Mouse (Mus musculus): ENCODE measurements at regions not wholly inside any gene's neighbourhood (a gene's known extent, or its start where the extent isn't known, plus 50 kb on each side); places are given as distances from the start of the nearest gene placed in this dataset.
"Not testable (repeated sequence)": the region's sequence is repeated elsewhere in the genome, so short reads cannot be mapped to it uniquely, and the experiment has no call there.

GRCm38 (mm10) chr5:42884251-42884650 lies 348.7 kb upstream of the Cpeb2 start:
- DNase-seq = no peak

DNA sequence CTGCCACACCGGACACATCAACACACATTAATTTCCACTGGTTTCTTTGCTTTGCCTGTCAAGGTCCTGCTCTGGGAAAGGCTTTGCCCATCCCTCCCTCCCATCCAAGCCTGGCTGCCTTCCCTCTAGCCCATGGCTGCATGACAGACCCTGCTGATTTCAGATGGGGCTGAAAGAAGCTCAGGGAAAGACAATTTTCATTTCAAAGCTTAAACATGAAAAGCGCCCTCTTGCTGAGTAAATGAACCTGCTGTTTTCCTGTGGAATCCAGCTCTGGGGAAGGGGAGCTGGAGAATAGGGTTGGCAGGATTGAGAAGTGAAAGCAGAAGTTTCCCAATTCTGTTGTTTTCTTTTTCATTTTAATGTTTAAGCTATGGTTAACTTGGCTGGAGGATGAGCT lies 341.1 kb upstream of the Cpeb2 start:
- DNase-seq = no peak

GRCm38 (mm10) chr5:42906136-42906535 lies 326.8 kb upstream of the Cpeb2 start:
- no peak for DNase-seq

DNA sequence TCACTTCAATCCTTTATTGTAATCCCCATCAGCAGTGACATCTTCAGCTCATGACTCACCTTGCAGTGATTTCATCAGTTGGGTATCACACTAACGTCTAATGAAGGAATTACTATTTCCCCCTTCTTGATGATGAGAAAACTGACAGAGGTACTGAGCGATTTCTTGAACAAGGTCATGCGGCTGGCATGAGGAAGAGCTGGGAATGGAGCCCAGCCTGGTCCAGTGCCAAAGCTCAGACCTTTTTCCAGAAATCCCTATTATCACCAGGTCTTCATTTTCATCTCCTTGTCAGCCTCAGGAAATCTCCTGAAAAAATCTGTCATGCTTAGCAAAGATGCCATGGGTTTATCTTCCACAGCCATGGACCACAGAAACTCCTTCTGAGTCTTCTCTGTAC lies 313.6 kb upstream of the Cpeb2 start:
- DNase-seq = no peak

- DNase-seq = no peak
These were observed 300.9 kb upstream of the Cpeb2 start for GRCm38 (mm10) chr5:42932106-42932505.

- DNase-seq = no peak
These were observed 273.6 kb upstream of the Cpeb2 start for GRCm38 (mm10) chr5:42959296-42959862.

GRCm38 (mm10) chr5:42966952-42967351 lies 266.0 kb upstream of the Cpeb2 start:
- not testable (repeated sequence) for DNase-seq

DNA sequence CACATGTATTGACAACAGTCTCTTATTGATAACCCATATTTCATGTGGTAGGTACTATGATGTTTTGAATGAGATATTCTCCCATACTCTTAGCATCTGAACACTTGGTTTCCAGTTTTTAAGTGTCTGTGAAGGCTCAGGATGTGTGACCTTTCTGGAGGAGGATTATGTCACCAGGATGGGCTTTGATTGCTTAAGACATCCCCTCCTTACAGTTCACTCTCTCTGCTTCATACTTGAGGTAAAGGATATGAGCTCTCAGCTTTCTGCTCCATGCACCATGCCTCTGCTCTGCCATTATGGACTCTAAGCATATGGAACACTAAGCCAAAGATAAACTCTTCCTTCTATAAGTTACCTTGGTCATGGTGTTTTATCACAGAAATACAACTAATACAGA lies 263.8 kb upstream of the Cpeb2 start:
- no peak for DNase-seq

DNA sequence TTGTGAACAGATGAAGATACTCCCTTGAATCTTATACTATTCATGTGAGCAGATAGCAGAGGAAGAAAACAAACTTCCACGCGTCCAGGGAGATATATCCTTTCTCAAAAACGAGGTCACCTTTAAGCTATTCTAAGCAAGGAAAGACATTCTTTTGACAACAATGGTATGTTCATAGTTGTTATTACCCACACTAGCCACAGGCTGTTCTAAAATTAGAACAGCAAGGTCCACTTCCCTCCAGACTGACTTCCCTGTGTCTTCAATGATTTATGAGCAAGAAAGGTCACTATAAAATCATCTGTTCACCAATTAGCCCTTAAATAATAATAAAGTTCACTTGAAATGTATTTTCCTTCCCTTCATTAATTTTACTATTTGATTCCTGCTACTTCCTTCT lies 263.3 kb upstream of the Cpeb2 start:
- no peak for DNase-seq

GRCm38 (mm10) chr5:42977108-42977507 lies 255.9 kb upstream of the Cpeb2 start:
- DNase-seq = no peak

GRCm38 (mm10) chr5:42980946-42981650 lies 251.9 kb upstream of the Cpeb2 start:
- DNase-seq = no peak

DNA sequence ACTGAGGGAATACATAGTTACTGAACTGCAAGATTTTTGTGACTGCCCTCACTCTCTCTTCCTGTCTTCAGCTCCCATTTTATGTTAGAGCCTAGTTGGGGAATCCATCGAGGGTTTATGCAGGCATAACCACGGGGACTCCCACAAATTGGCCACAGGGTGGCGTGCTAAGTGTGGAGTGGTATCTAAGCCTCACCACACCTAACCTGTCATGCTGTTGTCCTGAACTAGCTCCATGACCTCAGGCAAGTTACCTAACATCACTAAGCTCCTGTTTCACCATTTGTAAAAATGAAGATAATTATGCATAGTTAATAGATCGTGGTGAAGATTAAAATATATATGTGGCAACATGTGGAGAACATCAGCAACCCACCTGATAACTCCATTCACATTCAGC lies 246.8 kb upstream of the Cpeb2 start:
- DNase-seq = peak in 1 of 2 experiments; percentile 16

- no peak for DNase-seq
These were observed 245.1 kb upstream of the Cpeb2 start for GRCm38 (mm10) chr5:42987710-42988466.

GRCm38 (mm10) chr5:42989287-42989686 lies 243.7 kb upstream of the Cpeb2 start:
- no peak for DNase-seq

DNA sequence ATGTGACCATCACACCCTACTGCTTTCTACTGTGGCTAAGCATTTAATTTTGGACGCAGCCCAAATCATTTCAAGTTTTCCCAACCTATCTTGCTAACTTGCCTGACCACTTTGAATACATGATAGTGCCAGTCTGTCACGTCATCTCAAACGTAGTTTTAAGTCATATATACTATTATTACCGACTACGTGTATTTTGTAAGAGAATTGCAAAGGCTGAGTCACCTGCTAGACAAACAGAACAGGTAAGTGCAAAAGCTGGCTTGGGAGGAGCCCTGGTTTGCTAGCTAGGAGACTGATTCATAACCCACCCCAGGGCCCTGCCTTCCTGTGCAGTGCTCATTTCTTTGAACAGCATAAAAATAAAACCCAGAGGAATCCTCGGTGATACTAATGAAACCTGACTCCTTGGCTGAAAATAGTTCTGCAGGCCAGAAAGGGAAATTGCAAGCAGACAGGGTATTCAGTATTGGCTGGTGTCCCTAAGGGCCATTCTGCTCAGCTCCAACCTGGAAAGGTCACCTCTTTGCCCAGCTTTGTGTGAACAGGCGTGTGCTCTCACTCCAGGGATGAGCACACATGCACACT lies 208.9 kb upstream of the Cpeb2 start:
- DNase-seq = no peak

GRCm38 (mm10) chr5:43031285-43031684 lies 201.7 kb upstream of the Cpeb2 start:
- DNase-seq = no peak

GRCm38 (mm10) chr5:43031916-43032315 lies 201.1 kb upstream of the Cpeb2 start:
- DNase-seq = peak; percentile 90 to 94

- DNase-seq = no peak
These were observed 198.5 kb upstream of the Cpeb2 start for GRCm38 (mm10) chr5:43034421-43034820.

DNA sequence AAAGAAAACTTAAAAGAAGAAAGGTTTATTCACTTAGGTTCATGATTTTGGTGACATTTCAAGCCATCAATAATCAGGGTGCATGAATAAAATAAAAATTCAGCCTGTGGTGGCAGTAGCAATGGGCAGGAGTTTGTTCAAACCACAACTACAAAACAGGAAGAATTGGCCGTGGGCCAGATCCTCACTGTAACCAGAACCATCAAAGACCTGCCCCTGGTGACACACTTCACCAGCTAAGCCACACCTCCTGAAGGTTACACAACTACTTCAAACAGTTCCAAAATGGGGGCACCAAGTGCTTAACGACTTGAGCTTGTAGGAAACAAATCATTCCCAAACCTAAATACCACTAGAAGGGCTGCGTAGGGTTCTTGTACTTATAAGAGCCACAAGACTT lies 195.4 kb upstream of the Cpeb2 start:
- peak; percentile 77 to 81 for DNase-seq

- DNase-seq = no peak
These were observed 193.4 kb upstream of the Cpeb2 start for GRCm38 (mm10) chr5:43039525-43039924.

DNA sequence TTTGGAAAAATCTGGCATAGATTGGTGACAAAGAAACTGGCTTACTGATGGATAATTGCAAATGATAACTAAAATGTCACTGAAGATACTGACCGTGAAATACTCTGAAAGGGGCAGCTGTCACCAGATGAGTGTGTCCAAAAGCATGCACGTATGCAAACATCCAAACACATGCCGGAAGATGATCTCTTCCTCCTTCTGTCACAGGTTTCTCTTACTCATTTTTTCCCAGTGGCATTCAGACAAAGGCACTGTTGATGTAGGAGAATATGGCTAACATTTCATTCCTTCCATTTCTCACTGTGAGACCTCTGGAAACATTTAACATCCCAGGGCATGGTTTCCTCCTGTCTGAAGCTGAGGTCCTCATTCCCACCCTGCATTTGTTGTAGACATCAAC lies 190.4 kb upstream of the Cpeb2 start:
- no peak for DNase-seq

DNA sequence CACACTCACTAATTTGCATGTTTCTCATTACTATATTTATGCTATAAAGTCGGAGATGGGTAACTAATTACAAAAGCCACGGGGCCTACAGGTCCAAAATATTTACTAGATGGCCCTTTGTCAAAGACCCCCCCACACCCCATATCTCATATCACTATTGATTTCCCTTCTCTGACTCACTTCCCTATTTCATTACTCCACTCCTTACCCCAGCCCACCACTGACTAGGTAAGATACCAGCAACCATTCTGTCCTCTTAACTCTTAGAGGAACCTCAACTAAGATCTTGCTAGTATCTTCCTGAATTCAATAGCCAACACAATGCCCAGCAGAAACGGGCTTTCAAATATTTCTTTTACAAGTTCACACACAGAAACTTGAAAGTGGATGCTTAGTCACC lies 187.1 kb upstream of the Cpeb2 start:
- no peak for DNase-seq

GRCm38 (mm10) chr5:43047316-43047715 lies 185.7 kb upstream of the Cpeb2 start:
- DNase-seq = no peak
